Mouse (Mus musculus): ENCODE measurements around the gene Gm20388. TPM values are rescaled to one million over a fixed set of nuclear protein-coding genes. Genes with fewer than 3 reads are reported as not detected.
A peak's percentile ranks its signal among the peaks of the same experiment; 100 is the strongest.

The Gm20388 gene
- polyA plus RNA-seq, 1 experiment from 2014 or later, result 4.4 TPM

DNA sequence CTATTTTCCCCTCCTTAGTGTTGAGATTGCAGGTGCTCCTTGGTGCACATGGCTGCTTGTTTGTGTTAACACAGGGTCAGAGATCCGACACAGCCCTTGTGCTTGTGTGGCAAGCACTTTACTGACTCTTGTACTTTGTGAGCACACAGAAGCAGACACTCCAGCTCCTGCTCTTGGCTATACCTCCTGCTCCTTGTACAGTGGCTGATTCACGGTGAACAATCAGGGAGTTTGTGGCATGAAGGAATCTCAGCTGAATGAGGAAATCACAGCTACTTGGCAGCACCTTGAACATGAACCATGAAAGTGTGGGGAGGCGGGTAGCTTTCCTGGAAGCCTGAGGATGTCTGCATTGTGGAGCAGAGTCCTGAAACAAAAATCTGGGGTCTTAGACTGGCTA lies 230.1 kb downstream of the Gm20388 start:
- no peaks in the 10 kb centered on the region for H3K36me3 ChIP-seq
- no peak overlapping the region for H3K4me3 ChIP-seq (replicated peaks)
- H3K9me3 ChIP-seq, result no peaks in the 10 kb centered on the region
- H3K9ac ChIP-seq (replicated peaks), result no peak overlapping the region
- 79% methylated on average over 3 of the region's 3 CpGs for WGBS
- H3K4me2 ChIP-seq (replicated peaks), result no peak overlapping the region
- H3K27ac ChIP-seq, result peak overlapping the region; percentile 39; the same call in 1 of the 2 replicates
- H3K4me1 ChIP-seq (replicated peaks), result peaks cover 38% of the 10 kb centered on the region
- 0 out of 2 replicates have a peak, but pooled peaks cover 2% of the 10 kb centered on the region for H3K27me3 ChIP-seq
- ATAC-seq, result no peak

DNA sequence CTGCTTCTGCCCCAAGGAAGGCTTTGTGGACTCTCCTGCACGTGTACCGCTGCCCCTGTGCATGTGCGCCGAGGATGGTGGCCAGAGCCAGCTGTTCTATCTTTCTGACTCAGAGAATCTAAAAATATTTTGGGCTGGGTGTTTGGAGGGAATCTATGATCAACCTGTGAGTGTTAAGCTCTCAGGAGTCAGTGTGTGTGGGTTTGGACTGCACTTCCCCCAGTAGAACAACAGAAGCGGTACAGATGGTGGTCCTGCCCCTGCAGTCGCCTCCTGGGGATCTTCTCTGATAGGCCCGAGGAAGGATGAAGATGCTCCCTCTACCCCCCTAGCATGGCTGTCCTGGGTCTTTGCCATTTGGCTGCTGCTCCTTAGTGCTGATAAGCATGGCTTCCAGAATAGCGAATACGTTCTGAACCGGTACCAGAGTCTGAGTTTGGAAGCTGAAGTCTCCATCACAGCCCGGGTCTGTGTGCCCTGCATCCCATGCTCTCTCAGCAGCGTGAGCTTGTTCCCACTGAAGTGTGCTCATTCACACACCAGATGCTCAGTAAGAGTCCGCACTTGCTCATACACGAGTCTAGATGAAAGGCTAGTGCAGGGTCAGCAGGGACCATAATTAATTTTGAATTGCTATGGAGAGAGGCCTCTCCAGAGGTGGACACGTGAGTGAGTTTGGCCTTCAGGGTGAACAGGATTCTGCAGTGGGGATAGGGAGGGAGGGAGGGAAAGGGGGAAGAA lies 233.4 kb downstream of the Gm20388 start:
- peaks cover 30% of the 10 kb centered on the region for H3K4me1 ChIP-seq (replicated peaks)
- peak; percentile 83 for ATAC-seq
- H3K36me3 ChIP-seq, result peaks cover 5% of the 10 kb centered on the region; the same call in 1 of the 2 replicates
- no peaks in the 10 kb centered on the region for H3K9me3 ChIP-seq
- H3K9ac ChIP-seq (replicated peaks), result no peak overlapping the region
- no peak overlapping the region for H3K4me2 ChIP-seq (replicated peaks)
- WGBS, result 56% methylated on average over 15 of the region's 15 CpGs
- no peak overlapping the region for H3K4me3 ChIP-seq (replicated peaks)
- peak overlapping the region; percentile 84 for H3K27ac ChIP-seq
- 0 out of 2 replicates have a peak, but pooled peaks cover 2% of the 10 kb centered on the region for H3K27me3 ChIP-seq

DNA sequence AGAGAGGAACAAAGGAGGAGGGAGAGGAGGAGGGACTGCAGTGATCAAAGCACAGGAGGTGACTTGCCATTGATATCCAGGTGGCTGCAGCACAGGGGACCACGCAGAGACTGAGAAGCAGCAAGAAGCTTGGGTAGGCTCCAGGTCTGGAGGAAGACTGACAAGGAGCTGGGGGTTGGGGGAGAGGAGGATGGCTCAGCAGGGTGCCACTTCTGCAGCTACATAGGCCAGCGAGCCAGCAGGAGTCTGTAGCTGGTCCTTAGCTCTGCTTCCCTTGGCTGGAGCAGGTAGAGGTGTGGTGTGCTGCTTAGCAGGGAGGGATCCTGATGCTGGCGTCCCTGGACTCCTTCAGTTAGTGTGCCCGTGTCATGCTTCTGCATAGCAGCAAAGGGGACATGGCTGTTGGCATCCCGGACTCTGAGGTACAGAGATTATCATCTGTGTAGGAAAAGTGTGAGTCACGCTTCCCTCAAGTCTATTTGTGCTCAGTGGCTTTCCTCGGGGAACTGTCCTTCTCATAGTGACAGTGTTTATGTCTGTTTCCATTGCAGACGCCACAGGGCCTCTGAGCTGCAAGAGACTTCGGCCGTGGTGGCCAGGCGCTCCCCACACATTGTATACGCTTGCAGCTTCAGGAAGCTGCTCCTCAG lies 234.1 kb downstream of the Gm20388 start:
- Histone ChIP-seq H3K27me3 (peaks cover under 1% of the 10 kb centered on the region; the same call in 1 of the 2 replicates), H3K9ac (replicated peaks) (no peak overlapping the region; the same call in 1 of the 2 replicates), H3K27ac (peak overlapping the region; percentile 84), H3K4me3 (replicated peaks) (no peak overlapping the region), H3K9me3 (no peaks in the 10 kb centered on the region), H3K4me2 (replicated peaks) (peak overlapping the region; percentile 23; the same call in 1 of the 2 replicates), H3K4me1 (replicated peaks) (peaks cover 30% of the 10 kb centered on the region), H3K36me3 (peaks cover 6% of the 10 kb centered on the region)
- WGBS, result 69% methylated on average over 12 of the region's 12 CpGs
- ATAC-seq, result peak; percentile 77

GRCm38 (mm10) chr8:120146051-120146450 lies 235.4 kb downstream of the Gm20388 start:
- no peaks in the 10 kb centered on the region for H3K9me3 ChIP-seq
- peaks cover 10% of the 10 kb centered on the region for H3K36me3 ChIP-seq
- no peak for ATAC-seq
- H3K4me2 ChIP-seq (replicated peaks), result no peak overlapping the region
- peaks cover 6% of the 10 kb centered on the region; the same call in 1 of the 2 replicates for H3K27me3 ChIP-seq
- H3K4me1 ChIP-seq (replicated peaks), result peaks cover 30% of the 10 kb centered on the region
- 85% methylated on average over 1 of the region's 1 CpGs for WGBS
- no peak overlapping the region for H3K4me3 ChIP-seq (replicated peaks)
- H3K9ac ChIP-seq (replicated peaks), result no peak overlapping the region
- H3K27ac ChIP-seq, result no peak overlapping the region

DNA sequence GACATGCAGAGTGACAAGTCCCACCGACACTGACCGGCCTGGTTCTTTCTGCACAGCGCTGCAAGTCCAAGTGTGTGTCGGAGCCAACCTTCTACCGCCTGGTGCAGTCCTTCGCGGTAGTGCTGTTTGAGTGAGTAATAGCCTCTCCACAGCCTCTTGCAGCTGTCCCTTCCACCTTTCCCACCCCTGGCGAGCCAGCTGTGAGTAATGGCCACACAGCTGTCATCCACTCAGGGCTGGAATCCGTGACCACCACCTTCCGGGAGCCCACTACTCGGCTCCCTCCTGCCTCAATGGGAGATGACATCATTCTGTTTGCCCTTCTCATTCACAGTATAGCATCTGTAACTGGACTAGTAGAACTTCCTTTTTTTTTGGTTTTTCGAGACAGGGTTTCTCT lies 239.4 kb downstream of the Gm20388 start:
- no peak overlapping the region for H3K4me2 ChIP-seq (replicated peaks)
- ATAC-seq, result no peak
- peaks cover 26% of the 10 kb centered on the region for H3K36me3 ChIP-seq
- 86% methylated on average over 12 of the region's 12 CpGs for WGBS
- no peak overlapping the region for H3K9ac ChIP-seq (replicated peaks)
- no peak overlapping the region for H3K27ac ChIP-seq
- no peak overlapping the region for H3K4me3 ChIP-seq (replicated peaks)
- peaks cover 6% of the 10 kb centered on the region; the same call in 1 of the 2 replicates for H3K27me3 ChIP-seq
- H3K9me3 ChIP-seq, result no peaks in the 10 kb centered on the region
- H3K4me1 ChIP-seq (replicated peaks), result peaks cover 18% of the 10 kb centered on the region

DNA sequence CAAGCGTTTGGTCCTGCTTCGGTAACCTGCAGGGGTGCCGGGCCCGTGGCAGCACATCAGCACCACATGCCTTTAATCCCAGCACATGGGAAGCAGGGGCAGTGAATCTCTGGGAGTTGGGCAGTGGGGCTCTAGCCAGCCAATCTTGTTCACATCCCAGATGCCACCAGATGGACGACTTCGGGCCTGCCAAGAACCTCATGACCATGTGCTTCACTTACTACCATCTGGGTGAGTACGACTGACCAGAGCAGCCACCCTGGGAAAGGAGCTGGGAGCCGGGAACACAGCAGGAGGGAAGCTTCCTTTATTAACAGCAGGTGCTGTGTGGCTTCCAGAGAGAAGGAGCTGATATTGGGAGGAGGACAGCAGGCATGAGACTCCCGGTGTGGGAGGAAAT lies 240.5 kb downstream of the Gm20388 start:
- peaks cover 6% of the 10 kb centered on the region; the same call in 1 of the 2 replicates for H3K27me3 ChIP-seq
- H3K36me3 ChIP-seq, result peaks cover 23% of the 10 kb centered on the region
- H3K9me3 ChIP-seq, result no peaks in the 10 kb centered on the region
- peaks cover 18% of the 10 kb centered on the region for H3K4me1 ChIP-seq (replicated peaks)
- no peak overlapping the region for H3K4me2 ChIP-seq (replicated peaks)
- H3K9ac ChIP-seq (replicated peaks), result no peak overlapping the region
- ATAC-seq, result no peak
- H3K4me3 ChIP-seq (replicated peaks), result no peak overlapping the region
- H3K27ac ChIP-seq, result no peak overlapping the region
- WGBS, result 73% methylated on average over 9 of the region's 9 CpGs

DNA sequence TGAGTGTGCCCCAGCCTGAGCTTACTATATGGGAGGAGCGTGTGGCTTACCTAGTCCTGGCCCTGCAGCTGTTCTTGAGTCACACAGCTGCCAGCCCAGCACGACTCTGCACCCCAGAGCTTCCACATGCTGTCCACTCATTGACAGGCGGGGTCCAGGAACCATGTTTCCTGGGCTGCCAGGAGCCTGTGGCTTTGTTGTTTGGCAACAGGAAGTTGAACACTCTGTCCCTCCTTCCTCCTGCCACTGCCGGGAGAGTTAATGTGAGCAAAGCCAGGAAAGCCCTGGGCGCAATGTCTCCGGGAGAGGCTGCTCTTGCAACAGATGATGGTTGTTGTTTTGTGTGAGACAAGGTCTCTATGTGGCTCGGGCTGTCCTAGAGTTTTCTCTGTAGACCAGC lies 242.0 kb downstream of the Gm20388 start:
- peaks cover 21% of the 10 kb centered on the region for H3K4me1 ChIP-seq (replicated peaks)
- no peaks in the 10 kb centered on the region for H3K9me3 ChIP-seq
- H3K27me3 ChIP-seq, result peaks cover 6% of the 10 kb centered on the region; the same call in 1 of the 2 replicates
- no peak overlapping the region; the same call in 1 of the 2 replicates for H3K27ac ChIP-seq
- H3K4me3 ChIP-seq (replicated peaks), result no peak overlapping the region
- 68% methylated on average over 7 of the region's 7 CpGs for WGBS
- H3K36me3 ChIP-seq, result peaks cover 25% of the 10 kb centered on the region
- no peak overlapping the region for H3K9ac ChIP-seq (replicated peaks)
- no peak overlapping the region for H3K4me2 ChIP-seq (replicated peaks)
- ATAC-seq, result no peak

GRCm38 (mm10) chr8:120160366-120160765 lies 249.7 kb downstream of the Gm20388 start:
- Histone ChIP-seq H3K9ac (replicated peaks) (no peak overlapping the region), H3K4me2 (replicated peaks) (no peak overlapping the region), H3K4me3 (replicated peaks) (no peak overlapping the region), H3K27me3 (no peaks in the 10 kb centered on the region), H3K36me3 (peaks cover 22% of the 10 kb centered on the region; the same call in 1 of the 2 replicates), H3K4me1 (replicated peaks) (peaks cover 24% of the 10 kb centered on the region), H3K9me3 (no peaks in the 10 kb centered on the region), H3K27ac (no peak overlapping the region)
- 85% methylated on average over 8 of the region's 8 CpGs for WGBS
- ATAC-seq, result no peak

GRCm38 (mm10) chr8:120161658-120162403 lies 251.2 kb downstream of the Gm20388 start:
- Histone ChIP-seq H3K27ac (no peak overlapping the region), H3K9me3 (no peaks in the 10 kb centered on the region), H3K9ac (replicated peaks) (no peak overlapping the region), H3K4me1 (replicated peaks) (peaks cover 15% of the 10 kb centered on the region; the same call in 1 of the 2 replicates), H3K36me3 (peaks cover 17% of the 10 kb centered on the region; the same call in 1 of the 2 replicates), H3K4me2 (replicated peaks) (no peak overlapping the region), H3K27me3 (no peaks in the 10 kb centered on the region), H3K4me3 (replicated peaks) (no peak overlapping the region)
- no peak for ATAC-seq
- 77% methylated on average over 16 of the region's 16 CpGs for WGBS

DNA sequence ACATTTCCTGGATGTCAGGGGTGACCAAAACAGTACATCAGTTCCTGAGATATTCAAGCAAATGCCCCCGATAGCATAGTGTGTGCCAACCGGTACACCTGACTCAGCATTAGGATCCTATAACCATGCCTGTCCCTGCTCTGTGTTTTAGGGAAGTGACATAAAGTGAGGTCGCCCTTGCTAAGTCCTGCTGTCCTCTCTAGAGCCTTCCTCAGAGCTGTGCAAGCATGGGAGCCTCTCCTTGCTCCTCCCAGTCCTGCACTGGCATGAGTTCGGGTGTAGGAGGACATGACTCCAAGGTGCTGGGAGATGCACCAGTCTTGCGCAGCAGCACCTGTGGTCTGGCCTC lies 251.7 kb downstream of the Gm20388 start:
- no peak overlapping the region for H3K27ac ChIP-seq
- H3K36me3 ChIP-seq, result peaks cover 17% of the 10 kb centered on the region; the same call in 1 of the 2 replicates
- H3K27me3 ChIP-seq, result no peaks in the 10 kb centered on the region
- H3K4me1 ChIP-seq (replicated peaks), result peaks cover 17% of the 10 kb centered on the region; the same call in 1 of the 2 replicates
- WGBS, result 92% methylated on average over 5 of the region's 5 CpGs
- no peak overlapping the region for H3K9ac ChIP-seq (replicated peaks)
- no peak overlapping the region for H3K4me3 ChIP-seq (replicated peaks)
- H3K4me2 ChIP-seq (replicated peaks), result no peak overlapping the region
- H3K9me3 ChIP-seq, result no peaks in the 10 kb centered on the region
- ATAC-seq, result no peak

- H3K9me3 ChIP-seq, result no peaks in the 10 kb centered on the region
- peaks cover 27% of the 10 kb centered on the region for H3K4me1 ChIP-seq (replicated peaks)
- no peak overlapping the region for H3K27ac ChIP-seq
- 55% methylated on average over 8 of the region's 8 CpGs for WGBS
- no peak overlapping the region for H3K9ac ChIP-seq (replicated peaks)
- ATAC-seq, result no peak
- no peak overlapping the region for H3K4me3 ChIP-seq (replicated peaks)
- H3K27me3 ChIP-seq, result no peaks in the 10 kb centered on the region
- no peak overlapping the region for H3K4me2 ChIP-seq (replicated peaks)
- H3K36me3 ChIP-seq, result peaks cover 17% of the 10 kb centered on the region; the same call in 1 of the 2 replicates
Observed at GRCm38 (mm10) chr8:120163376-120163775, 252.7 kb downstream of the Gm20388 start.

Data from midbrain, embryonic 13.5 days (tissue).